Mouse (Mus musculus): Measurements from ENCODE around the gene Catspere2. TPM values are rescaled to one million over a fixed set of nuclear protein-coding genes. Genes with fewer than 3 reads are reported as not detected.

The Catspere2 gene
- total RNA-seq, 2 experiments from 2014 or later, result 0.23 to 0.31 TPM

GRCm38 (mm10) chr1:178219166-178220077, 236.2 kb downstream of the Catspere2 start:
- DNase-seq, result peak; percentile 43

Other genes starting within 250 kb of the Catspere2 start
- gene Adss, start 186.9 kb upstream of the Catspere2 start, total RNA-seq (2021), result 10 to 100 TPM; 24.7 to 24.9 TPM
- gene Desi2, start 204.0 kb downstream of the Catspere2 start, total RNA-seq (2021), result 10 to 100 TPM; 26.8 to 26.9 TPM